Mouse (Mus musculus) heart, postnatal 0 days (tissue): ENCODE measurements around the gene Pfkfb1. TPM values are rescaled to one million over a fixed set of nuclear protein-coding genes. Genes with fewer than 3 reads are reported as not detected.

Experiments
- ATAC-seq: fragments of 200-750 bp; cut with Nextera tagmentation; 2 replicates; pipeline ENCODE4 v1.8.0; 2017; ENCODE audit warnings: low read depth, moderate number of reproducible peaks, moderate library complexity; ENCODE audit not compliant: insufficient read depth
- DNase-seq: peaks from one replicate; pipeline ENCODE4 v3.0.0-alpha.2; 2016; ENCODE audit warnings: low spot score
- H3K27ac ChIP-seq: fragments of 300-500 bp; sonication (generic); 2 replicates; pipeline ENCODE4 v1.5.1; 2014; ENCODE audit warnings: low read depth, mild to moderate bottlenecking
- H3K27me3 ChIP-seq: fragments of 300-500 bp; sonication (generic); 2 replicates; pipeline ENCODE4 v1.6.1; 2014; ENCODE audit warnings: low read length, mixed read lengths; ENCODE audit not compliant: control insufficient read depth, insufficient read depth
- H3K36me3 ChIP-seq: fragments of 300-500 bp; sonication (generic); replicated peaks from 2 replicates; pipeline ENCODE4 v1.6.1; 2014; ENCODE audit warnings: low read length, mixed read lengths; ENCODE audit not compliant: control insufficient read depth, insufficient read depth
- H3K4me1 ChIP-seq: fragments of 300-500 bp; sonication (generic); 2 replicates; pipeline ENCODE4 v1.6.1; 2014; ENCODE audit warnings: antibody characterized with exemption; ENCODE audit not compliant: control insufficient read depth, insufficient read depth
- H3K4me2 ChIP-seq: fragments of 300-500 bp; sonication (generic); 2 replicates; pipeline ENCODE4 v1.6.1; 2014; ENCODE audit warnings: low read depth, mild to moderate bottlenecking, low read length, moderate library complexity
- H3K4me3 ChIP-seq: fragments of 300-500 bp; sonication (generic); 2 replicates; pipeline ENCODE4 v1.5.1; 2014; ENCODE audit warnings: low read depth, low read length
- H3K9ac ChIP-seq: fragments of 300-500 bp; sonication (generic); replicated peaks from 2 replicates; pipeline ENCODE4 v1.6.1; 2014; ENCODE audit warnings: low read depth, low read length, mixed read lengths
- H3K9me3 ChIP-seq: fragments of 300-500 bp; sonication (generic); replicated peaks from 2 replicates; pipeline ENCODE4 v1.6.1; 2016; ENCODE audit warnings: low read length; ENCODE audit not compliant: control insufficient read depth
- CTCF ChIP-seq: IDR thresholded peaks from 2 replicates; pipeline ENCODE4 v1.5.1; 2016; ENCODE audit warnings: antibody characterized with exemption, control low read depth, low read depth
- EP300 ChIP-seq: IDR thresholded peaks from 2 replicates; pipeline ENCODE4 v1.6.1; 2016; ENCODE audit warnings: antibody characterized with exemption, low read depth
- WGBS: fragments of 180-500 bp; shearing (Covaris S2); extraction: QIAGEN DNeasy Blood & Tissue Kit; methylation state at CpG from one replicate; pipeline ENCODE4 v1.1.7; 2014; 5-methylcytosine and 5-hydroxymethylcytosine counted together
- microRNA-seq: library from miRNA; unstranded; fragments of <30 nt; microRNA quantifications from one replicate; pipeline ENCODE4, GENCODE M21; 2016
- polyA plus RNA-seq: library from polyadenylated mRNA; unstranded; fragments of >200 nt; fragmentation: Nextera tagmentation; extraction: Ambion mirVana; gene quantifications from 2 replicates; pipeline ENCODE4 v1.2.1, GENCODE M21; 2015
- total RNA-seq: library from RNA; depleted of rRNA; stranded (reverse); fragments of >200 nt; gene quantifications from 2 replicates; pipeline ENCODE4 v1.2.3, GENCODE M21; 2014; ENCODE audit warnings: low replicate concordance; rRNA removed

The Pfkfb1 gene
- total and polyA plus RNA-seq, 2 experiments from 2014 or later, result 3.5 to 10.6 TPM

DNA sequence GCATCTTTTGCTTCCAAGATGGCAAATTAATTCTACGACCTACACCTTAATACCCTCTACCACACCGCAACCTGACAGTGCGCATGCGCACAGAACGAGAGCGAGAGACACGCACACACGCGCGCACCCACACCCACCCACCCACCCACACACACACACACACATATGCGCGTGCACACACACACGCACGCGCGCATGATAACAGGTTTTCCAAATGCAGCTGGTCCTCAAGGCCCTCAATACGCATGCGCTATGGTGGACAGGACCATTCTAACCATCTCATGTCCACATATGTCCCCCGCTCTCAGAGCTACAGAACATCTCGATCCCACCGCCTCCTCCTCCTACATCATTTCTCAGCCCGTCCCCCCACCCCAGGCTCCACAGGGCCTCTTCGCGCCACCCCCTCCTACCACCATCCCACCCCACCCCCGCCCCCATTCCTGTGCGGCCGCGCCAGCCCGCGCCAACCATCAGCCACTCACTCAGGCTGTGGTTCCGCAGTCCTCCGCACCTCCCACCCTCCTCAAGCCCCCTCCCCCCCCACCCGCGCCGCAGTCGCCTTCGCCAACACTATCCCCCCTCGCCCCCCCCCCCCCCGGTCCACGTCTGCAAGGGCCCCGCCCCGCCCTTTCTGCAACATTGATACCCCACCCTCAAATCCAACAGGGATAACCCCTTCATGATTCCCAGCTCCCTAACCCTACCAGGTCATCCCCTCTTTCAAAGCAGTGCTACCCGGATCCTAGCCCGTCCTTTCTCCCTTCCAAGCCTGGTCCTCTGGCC is 68.3 kb downstream of the Pfkfb1 start:
- TF ChIP-seq EP300, result no peak
- TF ChIP-seq CTCF, result no peak
- H3K4me1 ChIP-seq, result no peaks in the 10 kb centered on the region
- WGBS, result 37% methylated on average over 31 of the region's 44 CpGs
- H3K36me3 ChIP-seq, result peaks cover 7% of the 10 kb centered on the region; the same call in 1 of the 2 replicates
- ATAC-seq (0 out of 2 replicates have a peak, but pooled peaks have one; percentile 24), DNase-seq (no peak)
- H3K9ac ChIP-seq, result peak overlapping the region; percentile 28; the same call in 1 of the 2 replicates
- peak overlapping the region; percentile 71 for H3K4me2 ChIP-seq
- no peak overlapping the region for H3K27ac ChIP-seq
- peak overlapping the region; percentile 53 for H3K4me3 ChIP-seq
- H3K9me3 ChIP-seq, result no peaks in the 10 kb centered on the region
- no peaks in the 10 kb centered on the region for H3K27me3 ChIP-seq

GRCm38 (mm10) chrX:150656908-150657796 is 69.1 kb downstream of the Pfkfb1 start, which contains the start of gene Tro:
Tro (minus strand) TSS chrX:150657583.
- ATAC-seq (peak; percentile 81), DNase-seq (no peak)
- Histone ChIP-seq H3K36me3 (peaks cover 7% of the 10 kb centered on the region; the same call in 1 of the 2 replicates), H3K27me3 (no peaks in the 10 kb centered on the region), H3K9me3 (no peaks in the 10 kb centered on the region), H3K4me3 (peak within 1 kb of the TSS; percentile 53), H3K4me1 (no peaks in the 10 kb centered on the region), H3K9ac (peak within 1 kb of the TSS; percentile 28; the same call in 1 of the 2 replicates), H3K27ac (no peak within 1 kb of the TSS), H3K4me2 (peak within 1 kb of the TSS; percentile 71)
- WGBS, result 19% methylated on average over 37 of the region's 37 CpGs
- TF ChIP-seq CTCF (no peak), EP300 (no peak)

- Histone ChIP-seq H3K4me3 (peak overlapping the region; percentile 53), H3K4me1 (no peaks in the 10 kb centered on the region), H3K4me2 (peak overlapping the region; percentile 71), H3K36me3 (peaks cover 2% of the 10 kb centered on the region; the same call in 1 of the 2 replicates), H3K9me3 (no peaks in the 10 kb centered on the region), H3K9ac (no peak overlapping the region), H3K27me3 (no peaks in the 10 kb centered on the region), H3K27ac (no peak overlapping the region)
- WGBS, result 45% methylated on average over 3 of the region's 3 CpGs
- ATAC-seq (no peak), DNase-seq (no peak)
- no peak for TF ChIP-seq EP300
- TF ChIP-seq CTCF, result no peak
Measured at GRCm38 (mm10) chrX:150657797-150658118, 69.7 kb downstream of the Pfkfb1 start.

- TF ChIP-seq EP300 (no peak), CTCF (peak; percentile 38)
- Histone ChIP-seq H3K4me1 (no peaks in the 10 kb centered on the region), H3K36me3 (no peaks in the 10 kb centered on the region), H3K27me3 (no peaks in the 10 kb centered on the region), H3K9ac (no peak overlapping the region), H3K27ac (no peak overlapping the region), H3K9me3 (no peaks in the 10 kb centered on the region), H3K4me3 (no peak overlapping the region), H3K4me2 (no peak overlapping the region)
- no peak for DNase-seq
- ATAC-seq, result no peak
- WGBS, result 39% methylated on average over 4 of the region's 4 CpGs
Measured at GRCm38 (mm10) chrX:150662809-150663208, 74.8 kb downstream of the Pfkfb1 start.

- no peak for ATAC-seq
Measured at GRCm38 (mm10) chrX:150677505-150677904, 89.5 kb downstream of the Pfkfb1 start.

More at GRCm38 (mm10) chrX:150677505-150677904, 89.5 kb downstream of the Pfkfb1 start:
- Histone ChIP-seq H3K9me3 (no peaks in the 10 kb centered on the region), H3K9ac (no peak overlapping the region), H3K36me3 (no peaks in the 10 kb centered on the region), H3K27ac (no peak overlapping the region), H3K4me1 (no peaks in the 10 kb centered on the region), H3K27me3 (no peaks in the 10 kb centered on the region), H3K4me3 (no peak overlapping the region), H3K4me2 (no peak overlapping the region)
- no peak for TF ChIP-seq CTCF
- no peak for TF ChIP-seq EP300
- WGBS, result 47% methylated on average over 1 of the region's 1 CpGs
- DNase-seq, result no peak

Small RNAs within 50 kb of the gene (microRNA-seq; reads per million reads assigned to microRNA genes)
- not detected for gene Mir3620

Other genes with a start within 250 kb of the Pfkfb1 start
- 0.92 and 9.0 TPM in 2 replicates for gene Tmem29, start 129.1 kb upstream of the Pfkfb1 start, total RNA-seq
- 9.1 and 9.3 TPM in 2 replicates for gene Tmem29, start 129.1 kb upstream of the Pfkfb1 start, polyA plus RNA-seq
- gene Alas2, start 40.9 kb upstream of the Pfkfb1 start, total RNA-seq, result 61.8 and 69.0 TPM in 2 replicates
- 30.5 and 49.5 TPM in 2 replicates for gene Alas2, start 40.9 kb upstream of the Pfkfb1 start, polyA plus RNA-seq
- 3.3 and 8.8 TPM in 2 replicates for gene Apex2, start 1.6 kb downstream of the Pfkfb1 start, total RNA-seq
- gene Apex2, start 1.6 kb downstream of the Pfkfb1 start, polyA plus RNA-seq, result 5.4 and 6.9 TPM in 2 replicates
- gene Tro, start 69.4 kb downstream of the Pfkfb1 start, total RNA-seq, result 15.0 and 19.9 TPM in 2 replicates
- 5.0 and 6.5 TPM in 2 replicates for gene Tro, start 69.4 kb downstream of the Pfkfb1 start, polyA plus RNA-seq
- 230 and 273 TPM in 2 replicates for gene Maged2, start 226.1 kb downstream of the Pfkfb1 start, total RNA-seq
- 323 and 342 TPM in 2 replicates for gene Maged2, start 226.1 kb downstream of the Pfkfb1 start, polyA plus RNA-seq